Mouse (Mus musculus): ENCODE data around the gene Sytl1.

- no peak for TF ChIP-seq CHD2 (IDR thresholded peaks at IDR 0.05; ENCODE audit: low read depth, low read length)
- no peak for TF ChIP-seq HCFC1 (IDR thresholded peaks at IDR 0.05; ENCODE audit: borderline replicate concordance, insufficient read depth, low read length)
- no peak for TF ChIP-seq ZC3H11A (IDR thresholded peaks at IDR 0.05; ENCODE audit: borderline replicate concordance, low read depth, low read length)
- TF ChIP-seq MAFK (IDR thresholded peaks at IDR 0.05; ENCODE audit: insufficient read depth, low read depth, low read length): no peak
- TF ChIP-seq ZNF384 (IDR thresholded peaks at IDR 0.05; ENCODE audit: low read depth, low read length): no peak
These were observed 44.4 kb upstream of the Sytl1 start for GRCm38 (mm10) chr4:133307331-133307730.
